Mouse (Mus musculus) cerebellum, adult 8-10 months (tissue): ENCODE results near the gene Hcrtr1.

Experiments used
- DNase-seq: peaks from one replicate; pipeline ENCODE4 v3.0.0; 2022

Hcrtr1 gene

DNA sequence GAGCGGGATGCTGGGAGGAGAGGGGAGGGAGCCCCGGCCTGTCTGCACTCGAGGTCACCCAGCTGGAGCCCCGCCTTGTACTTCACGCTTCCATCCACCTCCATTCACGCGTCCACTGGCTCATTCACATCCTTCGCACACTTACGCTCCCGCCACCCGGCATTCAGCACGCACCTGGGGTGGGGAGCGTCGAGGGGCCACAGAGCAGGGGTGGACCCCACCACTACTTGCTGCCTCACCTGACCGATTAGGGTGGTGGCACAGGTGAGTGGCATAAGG, at the start of gene Hcrtr1:
Hcrtr1 (minus strand) TSS at position 146 of the 279 bp plus-strand sequence.
- DNase-seq = no peak

DNA sequence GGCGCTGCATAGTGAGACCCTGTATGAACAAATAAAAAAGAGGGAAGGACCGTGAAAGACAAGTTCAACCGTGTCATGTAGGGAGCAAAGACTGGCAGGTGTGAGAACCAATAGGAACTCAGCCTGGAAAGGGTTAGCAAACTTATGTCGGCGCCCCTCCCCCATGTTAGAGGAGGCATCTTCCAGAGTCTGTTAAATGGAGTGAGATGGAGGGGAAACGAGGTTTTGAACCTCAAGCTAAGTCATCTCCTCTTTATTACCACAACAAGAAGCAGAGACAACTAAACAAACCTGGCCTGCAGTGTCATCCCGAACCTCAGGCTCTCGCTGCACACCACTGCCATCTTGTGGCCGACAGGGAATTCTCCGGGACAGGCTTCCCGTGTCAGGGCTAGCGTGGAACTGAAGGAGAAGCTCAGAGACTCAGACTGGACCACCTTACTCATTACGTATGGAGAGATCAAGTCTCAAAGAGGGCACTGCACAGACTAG, 49.7 kb upstream of the Hcrtr1 start:
- DNase-seq = peak; percentile 80

DNA sequence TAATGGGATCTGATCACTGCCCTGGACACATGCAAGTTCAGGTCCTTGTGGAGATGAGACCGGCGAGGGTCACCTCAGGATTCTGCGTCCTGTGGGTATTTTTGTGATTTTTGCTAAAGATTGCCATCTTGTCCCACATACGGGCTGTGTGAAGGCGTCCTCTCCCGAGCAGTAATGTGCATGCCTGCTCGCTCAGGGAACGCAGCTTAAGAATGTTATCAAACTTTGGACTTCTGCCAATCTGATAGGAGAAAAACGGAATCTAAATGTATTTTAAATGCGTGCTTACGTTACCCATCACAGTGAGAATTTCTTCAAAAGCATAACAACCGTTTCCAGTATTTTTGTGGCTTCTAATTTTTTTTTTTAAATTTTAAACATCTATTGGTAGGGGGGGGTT, 47.7 kb upstream of the Hcrtr1 start:
- no peak for DNase-seq

DNA sequence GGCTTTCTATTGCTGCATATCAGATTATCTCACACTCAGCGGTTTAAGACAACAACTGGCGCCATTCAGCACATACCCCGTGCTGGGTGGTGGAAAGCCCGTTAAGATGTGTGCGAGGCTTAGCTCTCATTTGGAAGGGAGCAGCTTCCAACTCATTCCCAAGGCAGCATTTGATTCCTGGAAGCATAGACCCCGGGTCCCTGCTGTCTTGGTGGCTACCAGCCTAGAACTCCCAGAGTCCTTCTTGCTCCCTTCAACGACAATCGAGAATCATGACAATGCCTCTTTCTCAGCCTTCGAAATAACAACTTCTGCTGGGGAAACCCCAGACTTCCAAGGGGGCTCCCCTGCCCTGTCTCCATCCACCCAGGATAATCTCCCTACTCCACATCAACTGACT, 47.3 kb upstream of the Hcrtr1 start:
- no peak for DNase-seq

DNA sequence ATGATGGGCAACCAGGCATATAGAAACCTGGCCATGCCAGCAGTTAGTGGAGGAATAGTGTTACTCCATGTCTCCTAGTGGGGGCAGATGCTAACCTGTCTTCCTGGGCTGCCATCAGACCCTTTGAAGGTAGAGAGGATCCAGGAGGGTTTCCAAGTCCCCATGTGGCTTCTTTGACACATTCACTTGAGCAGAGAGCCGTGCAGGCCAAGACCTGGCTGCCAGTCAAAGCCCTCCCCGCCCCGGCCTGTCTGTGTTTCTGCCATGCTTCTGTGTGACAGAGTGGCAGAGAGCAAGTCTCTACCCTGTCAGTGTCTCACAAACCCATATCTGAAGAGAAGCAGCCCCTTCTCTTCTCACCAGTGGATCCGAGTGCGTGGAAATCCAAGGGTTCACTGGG, 44.7 kb upstream of the Hcrtr1 start:
- no peak for DNase-seq

DNA sequence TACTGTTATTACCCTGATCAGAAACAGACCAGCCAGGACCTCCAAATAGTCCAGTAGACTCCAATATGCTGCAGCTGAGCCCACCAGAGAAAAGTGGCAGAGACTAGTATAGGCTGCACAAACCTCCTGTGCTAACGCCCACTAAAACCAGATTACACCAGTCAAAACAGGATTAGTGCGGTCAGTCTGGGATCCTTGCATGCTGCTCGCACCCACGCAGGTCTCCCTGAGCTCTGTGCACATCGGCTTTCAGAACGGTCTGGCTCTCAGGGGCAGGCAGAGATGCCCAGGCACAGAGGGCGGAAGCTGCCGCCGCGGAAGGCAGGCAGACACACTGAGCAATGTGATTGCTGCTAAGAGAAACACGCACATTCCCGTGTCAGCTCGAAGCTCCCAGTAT, 43.9 kb upstream of the Hcrtr1 start:
- DNase-seq = no peak

DNA sequence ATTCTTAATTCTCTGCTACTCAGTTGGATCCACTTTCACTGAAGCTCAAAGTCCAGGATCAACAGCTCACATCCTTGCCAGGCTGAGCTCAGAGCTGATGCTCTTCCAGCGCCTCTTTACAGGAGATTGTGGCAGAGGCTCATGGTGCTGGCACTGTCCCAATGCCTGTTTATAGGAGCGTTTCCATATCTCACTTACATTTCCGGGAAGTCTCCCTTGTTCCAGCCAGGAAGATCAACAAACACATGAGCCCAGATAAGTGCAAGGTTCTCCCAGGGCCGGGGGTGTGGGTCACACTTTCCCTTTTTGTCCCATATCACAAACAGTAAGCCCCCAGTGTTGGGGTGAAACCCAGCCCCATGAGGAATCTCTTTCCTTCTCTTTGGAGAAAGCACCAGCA, 42.7 kb upstream of the Hcrtr1 start:
- DNase-seq = no peak

DNA sequence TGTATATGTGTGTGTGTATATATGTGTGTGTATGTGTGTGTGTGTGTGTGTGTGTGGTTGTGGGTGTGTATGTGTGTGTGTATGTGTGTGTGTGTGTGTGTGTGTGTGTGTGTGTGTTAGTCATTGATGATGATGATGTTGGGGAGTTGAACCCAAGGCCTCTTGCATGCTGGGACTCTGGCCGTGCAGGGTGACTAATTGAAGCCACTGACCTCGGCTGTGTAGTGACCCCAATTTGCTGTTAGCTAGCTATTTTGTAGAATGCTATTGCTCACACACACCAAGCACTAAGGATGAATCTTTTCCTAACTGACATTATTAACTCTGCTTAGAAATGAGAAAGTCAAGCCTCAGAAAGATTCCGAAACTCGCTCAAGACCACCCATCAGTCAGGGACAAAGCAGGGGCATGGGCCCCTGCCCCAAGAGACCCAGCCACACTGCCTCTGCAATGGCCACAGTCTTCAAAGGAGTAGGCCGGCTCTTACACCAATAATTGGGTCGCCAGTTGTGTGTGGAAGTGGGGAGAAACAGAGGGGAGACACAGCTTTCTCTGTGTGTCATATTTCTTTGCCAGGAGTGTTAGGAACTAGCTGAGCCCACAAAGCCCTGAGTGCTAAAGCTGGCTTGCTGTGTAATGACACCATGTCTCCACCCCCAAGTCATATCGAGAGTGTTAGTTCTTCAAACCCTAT, 41.9 kb upstream of the Hcrtr1 start:
- DNase-seq = no peak

DNA sequence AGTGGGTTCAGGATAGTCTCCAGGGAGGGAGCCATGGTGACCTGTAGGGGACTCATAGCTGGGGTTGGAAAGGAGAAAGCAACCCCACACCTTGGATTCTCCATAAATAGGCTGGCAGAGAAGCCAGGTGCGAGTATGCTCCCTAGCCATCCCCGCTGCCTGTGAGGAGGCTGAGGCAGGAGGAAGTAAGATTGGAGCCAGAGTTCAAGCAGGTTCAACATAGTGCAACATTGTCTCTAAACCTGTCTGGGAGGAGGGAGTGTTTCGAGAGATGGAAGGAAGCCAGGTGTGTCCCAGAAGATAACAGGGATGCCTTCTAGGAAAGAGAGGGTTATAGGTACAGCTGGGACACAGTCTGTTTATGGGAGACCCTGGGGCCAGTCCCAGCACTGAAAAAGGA, 40.7 kb upstream of the Hcrtr1 start:
- no peak for DNase-seq

DNA sequence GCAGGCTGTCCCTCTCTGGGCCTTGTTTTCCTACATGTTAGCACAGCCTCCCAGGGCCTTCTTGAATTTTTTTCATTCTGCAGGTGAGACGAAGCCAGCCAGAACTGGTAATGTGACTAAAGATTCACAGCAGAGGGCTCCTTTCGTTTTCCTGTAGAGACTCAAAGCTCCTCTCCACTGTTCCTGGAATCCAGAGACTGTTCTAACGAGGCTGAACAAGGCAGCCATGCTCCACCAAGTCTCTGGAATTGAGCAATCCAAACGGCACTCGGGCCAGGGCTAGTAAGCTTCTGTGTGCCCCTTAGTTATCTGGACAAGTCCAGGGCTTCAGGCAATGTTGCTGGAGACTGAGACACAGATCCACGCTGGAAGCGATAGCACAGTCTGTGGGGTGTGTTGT, 38.4 kb upstream of the Hcrtr1 start:
- DNase-seq = no peak

DNA sequence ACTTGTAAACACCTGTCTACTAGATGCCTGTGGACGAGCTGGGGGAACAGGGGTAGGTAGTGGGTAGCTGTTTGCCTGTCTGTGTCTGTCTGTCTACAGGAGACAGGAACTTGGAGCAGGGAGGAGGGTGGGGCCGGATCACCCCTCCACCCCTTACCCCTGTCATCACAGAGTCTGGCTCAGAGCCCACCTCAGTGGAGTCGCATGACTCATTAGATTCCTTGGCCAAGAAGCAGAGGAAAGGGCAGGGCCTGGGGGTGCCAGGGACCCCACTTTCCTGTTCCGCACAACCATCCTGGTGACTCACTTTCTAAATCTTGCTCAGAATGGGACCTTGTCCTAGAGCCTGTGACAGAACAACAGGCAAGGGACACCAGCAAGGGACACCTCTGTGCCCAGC, 37.9 kb upstream of the Hcrtr1 start:
- DNase-seq = no peak

DNA sequence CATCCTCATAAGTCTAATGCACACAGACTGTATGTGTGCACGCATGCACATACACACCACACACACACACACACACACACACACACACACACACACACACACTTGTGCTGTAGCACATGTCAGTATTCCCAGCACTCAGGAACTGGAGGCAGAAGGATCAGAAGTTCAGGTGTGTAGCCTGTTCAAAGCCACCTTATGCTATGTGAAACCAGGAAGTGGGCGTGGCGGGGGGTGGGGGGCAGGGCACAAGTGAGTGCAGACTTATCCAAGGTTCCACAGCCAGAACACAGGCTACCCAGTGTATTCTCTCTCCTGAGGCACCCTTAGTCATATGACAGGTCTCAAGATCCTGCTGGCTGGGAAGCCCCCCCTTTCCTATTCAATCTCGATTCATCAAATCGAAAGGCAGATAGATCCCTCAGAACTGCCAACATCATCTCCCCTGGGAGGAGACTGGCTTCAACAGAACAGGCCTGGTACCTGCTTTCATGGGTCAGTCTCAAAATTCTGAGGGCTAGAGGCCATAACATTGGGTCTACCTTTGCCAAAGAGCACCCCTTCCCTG, 37.1 kb upstream of the Hcrtr1 start:
- DNase-seq = no peak

DNA sequence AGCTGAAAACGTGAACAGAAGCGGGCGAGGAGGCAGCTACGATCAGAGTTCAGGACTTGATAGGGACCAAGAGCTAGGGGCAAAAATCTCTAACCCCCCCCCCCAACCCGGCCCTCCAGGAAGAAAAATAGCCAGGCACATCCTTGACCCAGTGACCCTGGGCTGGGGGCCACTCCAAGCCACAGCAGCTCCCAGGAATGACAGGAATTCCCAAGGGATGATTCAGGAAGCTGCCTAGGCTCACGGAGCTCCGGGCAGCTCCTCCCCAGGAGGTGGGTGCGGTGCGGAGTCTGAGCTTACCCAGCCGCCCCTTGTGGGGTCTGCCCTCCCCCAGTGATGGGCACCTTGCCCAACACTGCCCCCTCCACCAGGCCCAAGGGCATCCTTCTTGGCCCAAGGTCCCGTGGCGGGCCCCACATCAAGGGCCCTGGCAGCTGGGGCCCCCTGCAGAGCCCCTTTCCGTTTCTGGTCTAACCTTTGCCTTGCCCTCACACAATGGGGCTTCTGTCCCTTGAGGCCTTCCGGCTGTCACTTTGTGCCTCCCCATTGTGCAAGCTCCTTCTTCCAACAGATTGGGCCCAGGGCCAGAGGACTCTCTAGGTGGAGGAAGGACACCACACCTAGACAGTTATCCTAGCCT, 36.0 kb upstream of the Hcrtr1 start, which contains the start of gene Tinagl1:
Tinagl1 (minus strand) TSS at position 51 of the 640 bp plus-strand sequence.
- DNase-seq = no peak

DNA sequence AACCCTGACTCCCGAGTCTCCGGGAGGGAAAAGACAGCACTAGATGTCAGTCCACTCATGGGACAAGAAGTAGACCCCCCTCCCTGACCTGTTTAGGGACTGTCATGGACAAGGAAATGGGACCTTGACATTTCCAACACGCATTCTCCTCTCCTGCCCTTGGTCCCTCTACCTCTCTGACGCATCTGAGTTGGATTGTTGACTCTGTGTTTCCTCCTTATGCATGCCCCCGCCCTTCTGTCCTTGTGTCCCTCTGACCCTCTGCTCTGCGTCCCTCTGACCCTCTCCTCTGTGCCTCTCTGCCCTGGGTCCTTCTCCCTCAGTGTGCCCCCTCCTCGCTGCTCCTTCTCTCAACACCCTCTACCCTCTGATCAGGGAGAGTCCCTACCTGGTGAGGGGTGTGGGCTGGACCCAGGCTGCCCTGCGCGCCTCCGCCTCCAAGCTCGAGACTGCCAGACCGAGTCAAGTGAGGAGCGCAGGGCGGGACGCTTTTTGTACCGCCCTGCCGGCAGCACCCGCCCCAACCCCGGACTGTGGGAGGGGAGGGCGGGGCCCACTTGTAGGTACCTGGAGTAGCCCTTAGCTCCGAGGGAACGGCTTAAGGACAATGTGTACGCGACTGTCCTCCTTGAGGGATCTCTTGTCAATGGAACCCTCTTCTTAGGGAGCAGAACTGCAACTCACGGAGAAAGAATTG, 35.3 kb upstream of the Hcrtr1 start:
- no peak for DNase-seq

DNA sequence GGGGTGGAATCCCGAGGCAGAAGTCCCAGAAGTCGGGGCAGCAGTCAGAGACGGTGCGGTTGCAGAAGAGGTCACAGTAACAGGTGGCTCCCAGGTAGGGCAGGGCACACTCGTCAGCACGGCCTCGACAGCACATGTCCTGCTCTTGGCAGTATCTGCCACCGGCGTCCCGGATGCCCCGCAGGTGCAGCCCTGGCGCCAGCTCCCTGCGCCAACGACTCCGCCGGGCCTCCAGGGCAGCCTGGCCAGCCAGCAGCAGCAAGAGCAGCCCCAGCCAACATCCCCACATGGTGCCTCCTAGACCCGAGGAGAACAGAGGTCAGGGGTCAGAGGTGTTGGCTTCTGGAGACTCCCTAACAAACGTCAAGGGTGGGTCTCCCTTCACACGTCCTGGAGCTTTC, 34.8 kb upstream of the Hcrtr1 start:
- DNase-seq = no peak

DNA sequence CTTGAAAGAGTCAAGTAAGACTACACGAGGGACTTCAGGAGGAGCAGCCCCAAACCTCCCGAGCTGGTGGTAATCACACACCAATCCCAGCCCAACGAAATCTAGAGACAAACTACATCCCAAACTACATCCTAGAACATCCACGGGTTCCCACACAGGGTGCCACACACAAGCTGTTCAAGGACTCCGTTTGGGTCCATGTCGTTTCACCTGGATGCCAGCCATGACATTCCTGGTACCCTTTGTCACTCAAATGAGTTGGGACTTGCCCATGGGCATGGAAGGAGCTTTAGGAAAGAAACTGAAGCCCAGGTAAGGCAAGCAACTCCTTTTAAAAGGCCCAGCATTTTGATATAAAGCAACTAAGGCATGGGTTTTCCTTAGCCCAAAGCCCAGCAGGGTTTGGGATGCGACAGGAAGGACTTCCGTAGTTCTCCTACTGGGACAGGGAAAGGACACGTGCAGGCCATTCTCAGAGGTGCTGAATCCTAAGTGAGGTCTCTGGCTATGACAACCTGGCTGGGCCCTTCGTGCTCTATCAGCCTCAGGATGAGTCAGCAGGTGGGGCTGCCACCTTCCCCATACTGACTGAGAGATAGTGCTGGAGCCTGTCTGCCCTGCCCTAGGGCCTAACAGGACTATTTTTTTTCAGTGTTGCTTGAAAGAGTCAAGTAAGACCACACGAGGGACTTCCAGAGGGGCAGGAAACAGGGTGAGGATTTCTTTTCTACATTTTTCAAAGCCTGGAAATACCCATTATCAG, 34.1 kb upstream of the Hcrtr1 start:
- no peak for DNase-seq

DNA sequence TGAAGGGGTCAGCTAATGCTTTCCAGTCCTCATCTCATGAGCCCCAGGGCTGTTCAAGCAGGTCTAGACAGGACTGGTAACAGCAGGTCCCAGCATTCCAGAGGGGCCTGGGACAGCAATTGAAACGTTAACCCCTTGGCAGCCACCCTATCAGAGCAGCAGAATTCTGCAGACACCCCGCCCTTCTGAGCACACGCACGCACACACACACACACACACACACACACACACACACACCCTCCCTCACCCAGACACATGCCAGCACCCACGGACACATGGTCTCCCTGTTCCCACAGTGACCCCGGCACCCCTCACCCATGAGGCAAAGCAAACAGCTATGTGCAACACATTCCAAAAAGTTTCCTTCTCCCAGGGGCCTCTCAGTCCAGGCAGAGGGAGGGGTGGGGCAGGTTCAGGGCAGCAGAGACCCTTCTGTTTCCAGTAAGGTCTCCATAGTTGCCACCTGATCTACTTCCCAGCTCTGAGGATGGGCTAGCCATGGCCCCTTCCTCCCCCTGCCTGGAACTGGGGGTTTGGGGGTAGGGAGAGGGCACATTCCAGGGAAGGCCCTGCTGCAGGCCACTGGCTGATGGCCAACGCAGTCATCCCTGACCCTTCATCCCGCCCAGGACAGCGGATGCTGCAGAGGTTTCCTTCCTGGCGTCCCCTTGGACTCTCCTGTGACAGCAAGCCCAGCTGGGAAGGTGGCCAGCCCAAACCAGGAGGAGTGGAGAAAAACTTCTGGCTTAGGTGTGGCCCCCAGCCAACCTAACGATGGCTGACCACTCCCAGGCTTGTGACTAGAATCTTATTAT, 33.0 kb upstream of the Hcrtr1 start:
- no peak for DNase-seq

DNA sequence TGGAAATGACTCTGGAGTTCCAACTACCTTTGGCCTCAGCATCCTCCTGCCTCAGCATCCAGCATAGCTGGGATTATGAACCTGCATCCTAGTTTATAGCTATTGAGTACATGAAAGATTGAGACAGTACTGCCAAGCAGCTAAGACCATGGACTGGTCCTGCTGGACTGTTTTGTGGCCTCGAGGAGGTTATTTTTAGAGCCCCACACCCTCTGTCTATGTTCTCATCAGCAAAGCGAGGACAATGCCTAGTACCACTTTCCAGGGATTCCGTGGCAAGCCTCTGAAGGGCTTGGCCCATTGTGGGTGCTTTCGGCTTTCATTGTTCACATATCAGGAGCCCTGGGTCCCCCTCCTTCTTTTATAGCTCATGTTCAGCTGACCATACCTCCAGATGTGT, 31.2 kb upstream of the Hcrtr1 start:
- no peak for DNase-seq

DNA sequence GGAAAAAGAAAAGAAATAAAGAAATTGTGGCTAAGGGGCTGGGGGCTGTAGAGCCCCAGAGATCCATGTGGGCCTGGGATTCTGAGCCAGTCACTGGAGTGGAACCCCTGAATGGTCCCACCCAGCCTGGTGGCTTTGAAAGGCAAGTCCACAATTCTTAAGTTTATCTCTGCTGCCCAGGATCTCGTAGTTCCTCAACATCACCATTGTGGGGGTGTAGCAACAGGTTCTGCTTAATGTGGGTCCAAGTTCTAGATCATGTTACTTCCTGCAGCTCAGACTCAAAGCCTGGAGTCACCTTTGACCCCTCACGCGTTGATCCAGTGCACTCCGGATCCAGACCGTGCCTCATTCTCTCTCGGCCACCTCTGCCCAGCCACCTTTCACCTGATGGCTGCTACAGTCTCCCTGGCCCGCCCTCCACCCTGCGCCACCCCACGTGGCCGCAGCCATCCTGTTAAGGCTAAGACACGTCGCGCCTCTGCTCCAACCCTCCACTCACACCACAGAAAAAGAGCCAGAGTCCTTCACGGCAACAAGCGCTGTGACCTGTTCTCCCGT, 30.3 kb upstream of the Hcrtr1 start:
- DNase-seq = no peak

DNA sequence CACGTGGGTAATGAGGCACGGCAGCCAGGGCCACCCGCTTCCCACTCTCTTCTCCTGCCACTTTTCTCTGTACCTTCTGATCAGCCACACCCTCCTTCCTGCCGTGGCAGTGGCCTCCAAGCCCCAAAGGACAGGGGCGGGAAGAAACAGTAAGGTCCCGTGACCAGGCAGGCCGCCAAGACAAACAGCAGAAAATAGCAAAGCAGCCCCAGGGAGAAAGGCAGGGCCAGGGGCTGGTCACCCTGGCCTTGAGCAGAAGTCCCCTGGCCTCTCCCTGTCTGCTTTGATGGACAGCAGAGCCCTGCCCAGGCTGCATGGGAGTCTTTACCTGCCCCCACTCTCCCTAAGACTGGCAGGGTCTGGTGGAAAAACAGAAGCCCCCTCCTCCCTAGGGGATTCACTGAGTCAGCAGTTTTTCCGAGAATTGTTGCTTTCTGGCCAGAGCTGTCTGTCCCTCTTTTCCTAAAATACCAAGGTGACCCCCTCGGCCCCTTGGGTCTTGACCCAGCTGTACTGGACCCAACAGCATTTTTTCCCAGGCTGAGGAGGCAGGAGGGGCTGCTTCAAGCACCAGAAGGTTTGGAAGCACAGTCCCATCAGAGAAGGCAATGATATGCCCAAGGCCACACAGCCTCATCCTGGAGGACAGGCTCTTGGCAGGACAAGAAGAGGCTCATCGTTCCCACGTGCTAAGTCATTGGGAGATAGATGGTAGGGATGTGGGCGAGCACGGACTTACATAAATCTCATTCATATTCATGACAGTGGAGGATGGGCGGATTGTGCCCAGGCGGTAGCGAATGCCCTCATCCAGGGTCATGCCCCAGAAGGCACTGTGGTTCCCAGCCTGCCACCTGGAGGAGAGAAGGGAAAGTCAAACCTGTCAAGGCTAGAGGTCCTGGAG, 29.4 kb upstream of the Hcrtr1 start:
- no peak for DNase-seq

DNA sequence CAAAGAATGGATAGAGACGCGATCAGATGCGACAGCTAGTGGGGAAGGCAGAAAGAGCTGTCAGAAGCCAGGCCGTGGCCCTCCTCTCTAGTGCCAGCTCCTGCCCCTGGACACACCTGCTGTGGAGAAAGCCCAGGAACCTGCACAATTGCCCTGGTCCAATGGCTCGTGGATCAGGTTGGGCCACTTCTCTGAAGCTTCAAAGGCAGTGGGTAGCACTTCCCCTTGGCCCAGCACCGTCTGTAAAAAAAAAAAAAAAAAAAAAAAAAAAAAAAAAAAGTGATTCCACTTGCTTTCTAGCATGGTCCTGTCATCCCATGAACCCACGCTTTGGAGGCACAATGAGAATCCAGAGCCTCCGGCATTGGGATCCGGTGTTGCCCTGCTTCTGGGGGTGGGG, 28.7 kb upstream of the Hcrtr1 start:
- no peak for DNase-seq
